Mouse (Mus musculus) Muller cell, postnatal 12 days (primary cell): ENCODE measurements around the gene Nlrp2.

Source experiments
- DNase-seq: peaks from one replicate; pipeline ENCODE4 v3.0.0-alpha.2; 2015; ENCODE audit errors: inconsistent ontology term

Nlrp2 gene

DNA sequence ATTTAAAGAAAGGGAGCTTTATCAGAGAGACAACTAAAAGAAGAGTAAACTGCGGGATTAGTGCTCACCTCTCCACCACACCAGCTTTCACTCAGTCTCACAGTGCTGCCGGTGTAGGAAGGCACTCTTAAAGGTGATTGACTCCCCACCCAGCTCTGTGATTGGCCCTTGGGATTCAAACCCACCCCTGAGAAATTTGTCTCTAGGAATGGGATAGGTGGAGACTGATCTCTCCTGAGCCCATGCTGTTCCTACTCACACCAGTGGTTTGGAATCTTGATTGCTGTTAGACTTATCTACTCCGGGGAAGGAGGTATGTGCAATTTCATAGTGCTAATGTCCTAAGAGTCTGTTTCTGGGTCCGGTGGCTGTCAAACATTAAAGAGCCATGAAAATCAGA is at the start of gene Nlrp2:
Gene Nlrp2 (minus strand): TSS at position 101 of the 400 bp plus-strand sequence.
- no peak for DNase-seq

DNA sequence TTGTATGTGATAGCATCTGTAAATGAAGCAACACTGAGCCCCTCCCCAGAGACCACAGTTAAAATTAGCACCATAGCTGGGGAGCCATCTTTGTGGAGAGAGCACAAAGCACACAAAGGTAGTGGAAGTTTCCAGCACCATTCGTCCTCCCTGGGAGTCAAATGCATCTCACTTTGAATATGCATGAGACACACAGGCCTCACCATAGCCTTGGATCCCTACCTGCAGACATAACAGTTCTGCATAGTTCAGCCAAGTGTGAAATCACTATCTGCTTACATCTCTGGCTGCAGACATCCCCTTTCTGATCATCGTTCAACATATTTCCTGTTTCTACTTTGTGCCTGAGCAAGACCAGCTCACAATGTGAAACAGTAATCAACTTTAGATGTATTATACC is 15.9 kb upstream of the Nlrp2 start:
- no peak for DNase-seq

DNA sequence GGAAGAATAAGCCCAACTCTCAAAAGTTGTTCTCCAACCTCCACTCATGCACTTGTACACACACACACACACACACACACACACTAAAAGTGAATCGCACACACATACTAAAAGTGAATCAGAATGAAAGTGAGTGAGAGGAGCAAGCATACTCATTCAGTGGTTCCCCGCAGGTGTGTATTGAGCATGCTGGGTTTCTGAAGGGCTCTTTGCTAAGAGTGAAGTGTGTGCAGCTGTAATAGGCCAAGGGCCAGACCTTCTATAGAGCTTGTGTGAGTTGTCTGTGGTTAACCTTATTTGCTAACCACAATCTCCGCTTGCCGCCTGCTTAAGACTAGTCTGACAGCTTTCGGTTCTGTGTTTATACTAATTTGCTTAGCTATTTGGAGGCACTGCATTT is 12.8 kb upstream of the Nlrp2 start:
- no peak for DNase-seq

DNA sequence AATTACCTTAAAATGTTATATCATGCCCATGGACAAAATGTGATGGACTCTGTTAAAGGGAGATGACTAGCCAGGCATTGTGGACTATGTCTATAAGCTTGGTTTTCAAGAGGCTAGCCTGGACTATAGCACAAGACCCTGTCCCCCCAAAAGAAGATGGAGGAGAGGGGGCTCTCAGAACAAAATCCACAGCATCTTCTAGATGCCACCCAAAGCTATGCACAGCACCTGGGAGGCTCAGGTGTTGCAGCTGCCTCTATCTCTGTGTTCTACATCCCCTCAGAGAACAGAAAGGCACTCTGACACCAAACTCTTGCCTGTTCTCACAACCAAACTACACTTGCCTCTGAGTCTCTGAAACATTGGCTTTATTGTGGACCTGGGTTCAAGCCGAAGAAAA is 598 bp downstream of the Nlrp2 start, which contains the start of gene Gm5065:
Gene Gm5065 (plus strand): TSS at position 301 of the 400 bp plus-strand sequence.
- DNase-seq, result no peak

DNA sequence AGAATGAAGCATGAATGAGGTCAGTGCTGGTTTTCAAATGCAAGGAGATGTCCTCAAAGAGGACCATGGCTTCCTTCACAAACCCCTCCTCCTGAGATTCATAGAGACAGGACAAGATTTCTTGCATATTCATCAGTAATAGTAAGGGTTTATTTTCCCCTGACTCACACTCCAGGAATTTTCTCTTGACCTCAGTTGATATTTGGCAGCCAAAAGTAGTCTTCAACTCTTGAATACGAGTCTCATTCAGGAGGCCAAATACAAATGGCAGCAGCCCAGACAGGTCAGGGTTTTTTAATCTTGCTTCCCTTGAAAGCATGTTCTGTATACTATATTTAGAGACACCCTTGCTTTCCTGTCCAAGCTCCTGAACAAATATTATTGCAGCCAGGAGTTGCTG is 23.3 kb downstream of the Nlrp2 start:
- DNase-seq, result no peak

DNA sequence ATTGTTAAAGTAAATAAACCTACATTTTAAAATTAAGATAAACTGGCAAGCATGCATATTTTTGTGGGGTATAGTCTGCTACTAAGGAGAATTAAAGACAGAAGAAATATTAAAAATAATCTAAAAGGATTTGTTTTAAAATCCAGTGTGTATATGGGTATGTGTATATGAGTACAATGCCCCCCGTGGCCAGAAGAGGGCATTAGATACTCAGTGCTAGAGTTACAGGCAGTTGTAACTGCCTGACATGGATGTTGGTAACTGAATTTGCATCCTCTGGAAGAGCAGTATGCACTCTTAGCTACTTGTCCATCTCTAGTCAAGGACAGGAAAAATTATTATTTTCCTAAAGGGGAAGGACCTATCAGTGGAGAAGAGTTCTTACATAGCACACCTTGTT is 62.6 kb downstream of the Nlrp2 start:
- DNase-seq, result no peak

DNA sequence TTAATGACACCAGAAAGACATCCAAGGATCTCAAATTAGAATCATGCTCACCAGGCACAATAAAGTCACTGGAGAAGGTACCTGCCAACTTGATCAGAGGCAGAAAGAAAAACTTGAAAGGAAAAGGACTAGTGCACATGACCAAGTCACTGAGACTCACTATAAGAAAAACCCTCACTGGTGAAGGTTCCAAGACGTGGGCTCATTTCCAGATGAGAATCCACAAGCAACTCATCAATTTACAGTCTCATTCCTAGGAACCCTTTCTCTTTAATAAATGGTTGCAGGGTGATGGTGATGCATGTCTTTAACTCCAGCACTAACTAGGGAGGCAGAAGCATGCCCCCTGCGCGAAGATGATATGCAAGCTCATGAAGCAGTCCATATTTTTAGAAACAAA is 87.8 kb downstream of the Nlrp2 start:
- no peak for DNase-seq
